Mouse (Mus musculus) intestine, postnatal 0 days (tissue): ENCODE data around the gene Ptdss2. TPM values are rescaled to one million over a fixed set of nuclear protein-coding genes. Genes with fewer than 3 reads are reported as not detected.

Experiments
- ATAC-seq: fragments of 200-750 bp; cut with Nextera tagmentation; 2 replicates; pipeline ENCODE4 v1.8.0; 2017; ENCODE audit warnings: mild to moderate bottlenecking, moderate TSS enrichment, moderate library complexity
- H3K27ac ChIP-seq: fragments of 300-500 bp; sonication (generic); 2 replicates; pipeline ENCODE4 v1.5.1; 2014; ENCODE audit warnings: mild to moderate bottlenecking, low read depth, low read length, moderate library complexity
- H3K27me3 ChIP-seq: fragments of 300-500 bp; sonication (generic); replicated peaks from 2 replicates; pipeline ENCODE4 v1.6.1; 2014; ENCODE audit warnings: low read length, mixed read lengths; ENCODE audit not compliant: control insufficient read depth, insufficient read depth
- H3K36me3 ChIP-seq: fragments of 300-500 bp; sonication (generic); 2 replicates; pipeline ENCODE4 v1.6.1; 2014; ENCODE audit warnings: mild to moderate bottlenecking, moderate library complexity; ENCODE audit not compliant: control insufficient read depth, insufficient read depth
- H3K4me1 ChIP-seq: fragments of 300-500 bp; sonication (generic); replicated peaks from 2 replicates; pipeline ENCODE4 v1.6.1; 2014; ENCODE audit warnings: antibody characterized with exemption, low read length, mixed read lengths; ENCODE audit not compliant: control insufficient read depth, insufficient read depth
- H3K4me2 ChIP-seq: fragments of 300-500 bp; sonication (generic); replicated peaks from 2 replicates; pipeline ENCODE4 v1.6.1; 2014; ENCODE audit warnings: low read depth, mild to moderate bottlenecking, moderate library complexity
- H3K4me3 ChIP-seq: fragments of 300-500 bp; sonication (generic); 2 replicates; pipeline ENCODE4 v1.5.1; 2014; ENCODE audit warnings: low read depth, low read length
- H3K9ac ChIP-seq: fragments of 300-500 bp; sonication (generic); 2 replicates; pipeline ENCODE4 v1.6.1; 2014; ENCODE audit warnings: mild to moderate bottlenecking, low read depth, low read length
- H3K9me3 ChIP-seq: fragments of 300-500 bp; sonication (generic); 2 replicates; pipeline ENCODE4 v1.6.1; 2016; ENCODE audit warnings: mixed run types; ENCODE audit not compliant: control insufficient read depth
- CTCF ChIP-seq: sonication (generic); IDR thresholded peaks from 2 replicates; pipeline ENCODE4 v1.5.1; 2016; ENCODE audit warnings: low read depth, mild to moderate bottlenecking, control low read depth, antibody characterized with exemption, moderate library complexity
- WGBS: fragments of 180-500 bp; shearing (Covaris S2); extraction: QIAGEN DNeasy Blood & Tissue Kit; methylation state at CpG from one replicate; pipeline ENCODE4 v1.1.7; 2014; 5-methylcytosine and 5-hydroxymethylcytosine counted together
- polyA plus RNA-seq: library from polyadenylated mRNA; unstranded; fragments of >200 nt; fragmentation: Nextera tagmentation; extraction: Ambion mirVana; gene quantifications from 2 replicates; pipeline ENCODE4 v1.2.1, GENCODE M21; 2015

The Ptdss2 gene
- 36.6 and 37.7 TPM in 2 replicates for polyA plus RNA-seq

GRCm38 (mm10) chr7:141122245-141122644, at the start of gene Ptdss2:
Gene Ptdss2, plus strand, starts transcription at chr7:141122382.
- H3K4me2 ChIP-seq = peak within 1 kb of the TSS; percentile 76
- no peaks in the 10 kb centered on the region for H3K36me3 ChIP-seq
- H3K9me3 ChIP-seq = no peaks in the 10 kb centered on the region
- peak within 1 kb of the TSS; percentile 59 for H3K4me3 ChIP-seq
- no peak for ATAC-seq
- H3K4me1 ChIP-seq = peaks cover 12% of the 10 kb centered on the region
- 23% methylated on average over 14 of the region's 14 CpGs for WGBS
- TF ChIP-seq CTCF = no peak
- H3K9ac ChIP-seq = peak within 1 kb of the TSS; percentile 51; the same call in 1 of the 2 replicates
- no peaks in the 10 kb centered on the region for H3K27me3 ChIP-seq
- peak within 1 kb of the TSS; percentile 91 for H3K27ac ChIP-seq

GRCm38 (mm10) chr7:141073782-141074181, 48.4 kb upstream of the Ptdss2 start:
- no peak for ATAC-seq

GRCm38 (mm10) chr7:141077841-141078240, 44.3 kb upstream of the Ptdss2 start, which contains the start of gene Pkp3:
Gene Pkp3, plus strand, starts transcription at chr7:141078218.
- Histone ChIP-seq H3K4me2 (no peak within 1 kb of the TSS), H3K9ac (no peak within 1 kb of the TSS), H3K4me1 (no peaks in the 10 kb centered on the region), H3K27ac (no peak within 1 kb of the TSS), H3K9me3 (no peaks in the 10 kb centered on the region), H3K27me3 (no peaks in the 10 kb centered on the region), H3K4me3 (no peak within 1 kb of the TSS), H3K36me3 (peaks cover 7% of the 10 kb centered on the region; the same call in 1 of the 2 replicates)
- WGBS = 88% methylated on average over 15 of the region's 15 CpGs
- no peak for ATAC-seq
- no peak for TF ChIP-seq CTCF

More at GRCm38 (mm10) chr7:141073782-141074181, 48.4 kb upstream of the Ptdss2 start:
- Histone ChIP-seq H3K36me3 (no peaks in the 10 kb centered on the region), H3K27ac (no peak overlapping the region), H3K9me3 (no peaks in the 10 kb centered on the region), H3K27me3 (peaks cover 7% of the 10 kb centered on the region), H3K4me2 (no peak overlapping the region), H3K4me1 (no peaks in the 10 kb centered on the region), H3K9ac (no peak overlapping the region), H3K4me3 (no peak overlapping the region)
- 81% methylated on average over 4 of the region's 4 CpGs for WGBS
- no peak for TF ChIP-seq CTCF

GRCm38 (mm10) chr7:141078876-141079275, 43.3 kb upstream of the Ptdss2 start:
- H3K4me3 ChIP-seq = no peak overlapping the region
- no peaks in the 10 kb centered on the region for H3K27me3 ChIP-seq
- no peaks in the 10 kb centered on the region for H3K4me1 ChIP-seq
- H3K4me2 ChIP-seq = no peak overlapping the region
- H3K9me3 ChIP-seq = no peaks in the 10 kb centered on the region
- H3K36me3 ChIP-seq = peaks cover 13% of the 10 kb centered on the region; the same call in 1 of the 2 replicates
- H3K27ac ChIP-seq = no peak overlapping the region
- ATAC-seq = no peak
- H3K9ac ChIP-seq = no peak overlapping the region
- 71% methylated on average over 4 of the region's 4 CpGs for WGBS
- no peak for TF ChIP-seq CTCF

- 18% methylated on average over 32 of the region's 34 CpGs for WGBS
- Histone ChIP-seq H3K9ac (peak overlapping the region; percentile 68), H3K27ac (peak overlapping the region; percentile 90), H3K4me2 (peak overlapping the region; percentile 68), H3K9me3 (no peaks in the 10 kb centered on the region), H3K27me3 (no peaks in the 10 kb centered on the region), H3K4me3 (peak overlapping the region; percentile 49), H3K36me3 (peaks cover 19% of the 10 kb centered on the region; the same call in 1 of the 2 replicates), H3K4me1 (no peaks in the 10 kb centered on the region)
- no peak for TF ChIP-seq CTCF
- peak; percentile 91 for ATAC-seq
These were observed 42.4 kb upstream of the Ptdss2 start for GRCm38 (mm10) chr7:141079481-141080449.

GRCm38 (mm10) chr7:141087894-141088293, 34.3 kb upstream of the Ptdss2 start:
- H3K4me1 ChIP-seq = no peaks in the 10 kb centered on the region
- no peak overlapping the region for H3K9ac ChIP-seq
- H3K9me3 ChIP-seq = no peaks in the 10 kb centered on the region
- WGBS = 35% methylated on average over 8 of the region's 8 CpGs
- TF ChIP-seq CTCF = no peak
- no peak overlapping the region for H3K27ac ChIP-seq
- ATAC-seq = no peak
- no peak overlapping the region for H3K4me2 ChIP-seq
- H3K4me3 ChIP-seq = no peak overlapping the region
- H3K36me3 ChIP-seq = peaks cover 43% of the 10 kb centered on the region
- no peaks in the 10 kb centered on the region for H3K27me3 ChIP-seq
